Mouse (Mus musculus): ENCODE measurements around the gene Ncoa1.

Ncoa1 gene

GRCm38 (mm10) chr12:4209196-4209595 lies 267.8 kb downstream of the Ncoa1 start:
- no peak for DNase-seq (ENCODE audit: low spot score)

GRCm38 (mm10) chr12:4208405-4209133 lies 268.4 kb downstream of the Ncoa1 start:
- peak; percentile 68 for DNase-seq (ENCODE audit: low spot score)

DNA sequence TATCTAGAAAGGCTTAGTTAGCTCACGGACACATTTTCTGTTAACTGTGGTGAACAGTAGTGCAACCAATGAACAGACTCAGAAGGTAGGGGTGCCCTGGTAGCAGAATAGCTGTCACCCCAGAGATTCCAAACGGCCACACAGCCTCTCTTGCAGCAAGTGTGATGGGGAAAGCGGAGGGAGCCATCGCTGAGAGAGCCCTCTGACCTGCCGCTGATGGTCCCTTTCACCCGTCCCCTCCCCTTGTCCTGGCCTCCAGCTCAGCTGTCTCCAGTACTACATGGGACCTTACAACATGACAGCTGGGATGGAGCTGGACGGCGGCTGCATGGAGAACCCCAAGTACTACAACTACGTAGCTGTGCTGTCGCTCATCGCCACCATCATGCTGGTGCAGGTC lies 270.9 kb downstream of the Ncoa1 start:
- DNase-seq (ENCODE audit: low spot score), result no peak

- no peak for DNase-seq (ENCODE audit: low spot score)
Observed at GRCm38 (mm10) chr12:4202206-4202605, 274.8 kb downstream of the Ncoa1 start.

- no peak for DNase-seq (ENCODE audit: low spot score)
Observed at GRCm38 (mm10) chr12:4201454-4202200, 275.4 kb downstream of the Ncoa1 start.

DNA sequence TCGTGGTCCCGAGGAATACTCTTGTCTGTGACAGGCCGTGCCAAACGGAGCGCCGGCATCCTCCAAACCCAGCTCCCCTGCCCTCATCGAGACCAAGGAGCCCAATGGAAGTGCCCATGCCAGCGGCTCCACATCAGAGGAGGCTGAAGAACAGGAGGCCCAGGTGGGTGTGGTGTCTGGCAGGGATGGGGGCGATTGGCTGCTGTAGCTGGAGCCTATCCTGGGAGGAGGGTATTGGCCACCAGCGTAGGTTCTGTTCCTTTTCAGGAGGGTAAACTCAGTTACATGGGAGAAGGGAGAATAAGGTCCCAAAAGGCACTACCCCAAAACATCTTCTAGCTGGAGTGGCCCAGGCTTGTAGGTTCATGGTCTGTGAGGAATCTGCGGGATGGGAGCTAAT lies 277.7 kb downstream of the Ncoa1 start:
- DNase-seq (ENCODE audit: low spot score), result no peak

GRCm38 (mm10) chr12:4198702-4199101 lies 278.3 kb downstream of the Ncoa1 start:
- DNase-seq (ENCODE audit: low spot score), result no peak

Data from embryo, embryonic 10.5 days (tissue).